Mouse (Mus musculus): ENCODE measurements around the gene Chrne. TPM values are rescaled to one million over a fixed set of nuclear protein-coding genes. Genes with fewer than 3 reads are reported as not detected.

Chrne gene
- polyA plus RNA-seq, 1 experiment = 0.10 TPM

- Histone ChIP-seq H3K27me3 (ENCODE audit: control insufficient read depth, insufficient read depth, low read length) (no peaks in the 10 kb centered on the region), H3K4me1 (ENCODE audit: control insufficient read depth, insufficient read depth, low read length) (peaks cover 6% of the 10 kb centered on the region), H3K4me3 (replicated peaks; ENCODE audit: insufficient read depth, low read depth, low read length) (no peak overlapping the region), H3K27ac (ENCODE audit: insufficient read depth, low read length) (no peak overlapping the region)
- TF ChIP-seq CTCF (IDR thresholded peaks at IDR 0.05; ENCODE audit: borderline replicate concordance, insufficient read depth, low read depth, low read length) = no peak
- TF ChIP-seq POLR2A (IDR thresholded peaks at IDR 0.05; ENCODE audit: borderline replicate concordance, insufficient read depth, low read length) = no peak
- WGBS = 89% methylated on average over 8 of the region's 8 CpGs
- DNase-seq = no peak
These were observed 41.6 kb upstream of the Chrne start for GRCm38 (mm10) chr11:70660571-70660970.

- no peak for TF ChIP-seq CTCF (IDR thresholded peaks at IDR 0.05; ENCODE audit: borderline replicate concordance, insufficient read depth, low read depth, low read length)
- no peak for TF ChIP-seq POLR2A (IDR thresholded peaks at IDR 0.05; ENCODE audit: borderline replicate concordance, insufficient read depth, low read length)
- peaks cover 6% of the 10 kb centered on the region for H3K4me1 ChIP-seq (ENCODE audit: control insufficient read depth, insufficient read depth, low read length)
- H3K4me3 ChIP-seq (replicated peaks; ENCODE audit: insufficient read depth, low read depth, low read length) = no peak overlapping the region
- 76% methylated on average over 8 of the region's 8 CpGs for WGBS
- H3K27ac ChIP-seq (ENCODE audit: insufficient read depth, low read length) = no peak overlapping the region
- DNase-seq = no peak
- H3K27me3 ChIP-seq (ENCODE audit: control insufficient read depth, insufficient read depth, low read length) = no peaks in the 10 kb centered on the region
These were observed 39.9 kb upstream of the Chrne start for GRCm38 (mm10) chr11:70658942-70659341.

GRCm38 (mm10) chr11:70658521-70658920 is 39.5 kb upstream of the Chrne start:
- 89% methylated on average over 5 of the region's 5 CpGs for WGBS
- no peak for TF ChIP-seq POLR2A (IDR thresholded peaks at IDR 0.05; ENCODE audit: borderline replicate concordance, insufficient read depth, low read length)
- TF ChIP-seq CTCF (IDR thresholded peaks at IDR 0.05; ENCODE audit: borderline replicate concordance, insufficient read depth, low read depth, low read length) = no peak

GRCm38 (mm10) chr11:70657991-70658390 is 39.0 kb upstream of the Chrne start:
- DNase-seq = no peak
- no peak overlapping the region for H3K4me3 ChIP-seq (replicated peaks; ENCODE audit: insufficient read depth, low read depth, low read length)
- no peak overlapping the region for H3K27ac ChIP-seq (ENCODE audit: insufficient read depth, low read length)
- WGBS = 61% methylated on average over 9 of the region's 9 CpGs
- no peaks in the 10 kb centered on the region for H3K27me3 ChIP-seq (ENCODE audit: control insufficient read depth, insufficient read depth, low read length)
- H3K4me1 ChIP-seq (ENCODE audit: control insufficient read depth, insufficient read depth, low read length) = peaks cover 6% of the 10 kb centered on the region
- TF ChIP-seq POLR2A (IDR thresholded peaks at IDR 0.05; ENCODE audit: borderline replicate concordance, insufficient read depth, low read length) (no peak), CTCF (IDR thresholded peaks at IDR 0.05; ENCODE audit: borderline replicate concordance, insufficient read depth, low read depth, low read length) (no peak)

More at GRCm38 (mm10) chr11:70658521-70658920, 39.5 kb upstream of the Chrne start:
- Histone ChIP-seq H3K4me1 (ENCODE audit: control insufficient read depth, insufficient read depth, low read length) (peaks cover 6% of the 10 kb centered on the region), H3K4me3 (replicated peaks; ENCODE audit: insufficient read depth, low read depth, low read length) (no peak overlapping the region), H3K27me3 (ENCODE audit: control insufficient read depth, insufficient read depth, low read length) (no peaks in the 10 kb centered on the region), H3K27ac (ENCODE audit: insufficient read depth, low read length) (no peak overlapping the region)
- no peak for DNase-seq

- DNase-seq = no peak
- Histone ChIP-seq H3K27ac (ENCODE audit: insufficient read depth, low read length) (no peak overlapping the region), H3K4me3 (replicated peaks; ENCODE audit: insufficient read depth, low read depth, low read length) (no peak overlapping the region), H3K27me3 (ENCODE audit: control insufficient read depth, insufficient read depth, low read length) (no peaks in the 10 kb centered on the region), H3K4me1 (ENCODE audit: control insufficient read depth, insufficient read depth, low read length) (peaks cover 9% of the 10 kb centered on the region)
- TF ChIP-seq POLR2A (IDR thresholded peaks at IDR 0.05; ENCODE audit: borderline replicate concordance, insufficient read depth, low read length) (no peak), CTCF (IDR thresholded peaks at IDR 0.05; ENCODE audit: borderline replicate concordance, insufficient read depth, low read depth, low read length) (no peak)
- WGBS = 39% methylated on average over 6 of the region's 6 CpGs
These were observed 38.6 kb upstream of the Chrne start for GRCm38 (mm10) chr11:70657573-70657972.

- WGBS = 48% methylated on average over 3 of the region's 3 CpGs
- H3K4me1 ChIP-seq (ENCODE audit: control insufficient read depth, insufficient read depth, low read length) = peaks cover 9% of the 10 kb centered on the region
- H3K27me3 ChIP-seq (ENCODE audit: control insufficient read depth, insufficient read depth, low read length) = no peaks in the 10 kb centered on the region
- no peak within 1 kb of the TSS for H3K27ac ChIP-seq (ENCODE audit: insufficient read depth, low read length)
- H3K4me3 ChIP-seq (replicated peaks; ENCODE audit: insufficient read depth, low read depth, low read length) = peak within 1 kb of the TSS; percentile 99
- peak in 1 of 2 experiments; percentile 23 for DNase-seq
- TF ChIP-seq POLR2A (IDR thresholded peaks at IDR 0.05; ENCODE audit: borderline replicate concordance, insufficient read depth, low read length) = no peak
- no peak for TF ChIP-seq CTCF (IDR thresholded peaks at IDR 0.05; ENCODE audit: borderline replicate concordance, insufficient read depth, low read depth, low read length)
These were observed 37.9 kb upstream of the Chrne start, which contains the start of gene Eno3 for GRCm38 (mm10) chr11:70656964-70657363. Gene Eno3 (plus strand): TSS chr11:70657202.

- TF ChIP-seq POLR2A (IDR thresholded peaks at IDR 0.05; ENCODE audit: borderline replicate concordance, insufficient read depth, low read length) (no peak), CTCF (IDR thresholded peaks at IDR 0.05; ENCODE audit: borderline replicate concordance, insufficient read depth, low read depth, low read length) (no peak)
- peak overlapping the region; percentile 99 for H3K4me3 ChIP-seq (replicated peaks; ENCODE audit: insufficient read depth, low read depth, low read length)
- H3K27ac ChIP-seq (ENCODE audit: insufficient read depth, low read length) = no peak overlapping the region
- 19% methylated on average over 16 of the region's 16 CpGs for WGBS
- H3K4me1 ChIP-seq (ENCODE audit: control insufficient read depth, insufficient read depth, low read length) = peaks cover 9% of the 10 kb centered on the region
- H3K27me3 ChIP-seq (ENCODE audit: control insufficient read depth, insufficient read depth, low read length) = no peaks in the 10 kb centered on the region
- DNase-seq = peak in 1 of 2 experiments; percentile 42
These were observed 37.5 kb upstream of the Chrne start for GRCm38 (mm10) chr11:70656456-70656927.

All from cerebellum, adult 2 months (tissue).